ENCODE assay signal across 7 mouse cellular contexts in the genomic region with DNA sequence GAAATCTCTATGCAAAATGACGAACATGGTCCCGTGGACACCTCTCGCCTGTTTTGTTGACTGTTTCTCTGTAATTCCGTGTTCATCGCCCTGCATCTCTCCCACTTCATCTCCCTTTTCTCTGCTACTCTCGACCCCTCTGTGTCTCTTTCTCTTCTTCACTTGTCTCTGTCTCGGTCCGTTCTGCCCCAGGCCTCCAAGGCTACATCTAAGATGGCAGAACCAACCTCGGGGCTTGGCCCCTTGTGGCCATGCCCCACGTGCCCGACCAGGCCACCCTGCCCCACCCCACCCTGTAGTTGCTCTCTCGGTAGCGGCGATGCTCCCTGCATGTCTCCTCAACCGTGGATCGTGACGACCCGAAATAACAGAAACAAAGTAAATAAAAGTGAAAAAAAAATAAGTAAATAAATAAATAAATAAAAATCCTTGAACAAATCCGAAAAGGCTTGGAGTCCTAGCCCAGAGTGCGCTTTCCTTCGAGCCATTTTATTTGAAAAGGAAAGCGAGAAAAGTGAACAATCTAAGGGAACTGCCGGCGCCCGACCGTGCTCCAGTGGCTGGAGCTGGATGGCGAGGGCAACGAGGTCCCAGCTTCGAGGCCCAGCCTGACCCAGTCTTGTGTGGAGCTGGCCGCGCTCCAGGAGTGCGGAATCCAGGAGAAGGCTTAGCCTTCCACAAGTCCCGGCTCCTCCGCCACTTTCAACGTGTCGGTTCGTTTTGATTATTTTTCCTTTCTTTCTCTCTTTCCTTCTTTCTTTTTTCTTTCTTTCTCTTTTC.
DNase-seq lines count a peak whose midpoint lies in the region; ATAC-seq and TF ChIP-seq lines count a peak whose summit lies in the region.

No protein-coding gene starts in this region.

- H3K4me3 ChIP-seq in E14TG2a.4 (replicated peaks; ENCODE audit: low read length): 0 out of 2 replicates have a peak overlapping the region, but pooled peaks have one; percentile 13
- peak overlapping the region; percentile 61 for H3K4me3 ChIP-seq in heart, embryonic 16.5 days (ENCODE audit: low read length)
- H3K4me3 ChIP-seq in kidney, postnatal 0 days (replicated peaks; ENCODE audit: low read depth, low read length): no peak overlapping the region
- H3K4me3 ChIP-seq in neural tube, embryonic 15.5 days (replicated peaks): peak overlapping the region; percentile 9; the same call in 1 of the 2 replicates

- no peak for ATAC-seq in heart, embryonic 16.5 days (replicated peaks; ENCODE audit: extremely low read depth, insufficient read depth, low FRiP score)
- ATAC-seq in kidney, postnatal 0 days (replicated peaks; ENCODE audit: low FRiP score, low read depth): no peak
- no peak for ATAC-seq in neural tube, embryonic 15.5 days (ENCODE audit: low FRiP score)

- H3K27me3 ChIP-seq in E14TG2a.4 (ENCODE audit: insufficient read depth, low read length): peaks cover 77% of the 10 kb centered on the region
- peaks cover 74% of the 10 kb centered on the region for H3K27me3 ChIP-seq in heart, embryonic 16.5 days (ENCODE audit: control insufficient read depth, insufficient read depth, low read length)
- H3K27me3 ChIP-seq in kidney, postnatal 0 days (ENCODE audit: insufficient read depth, low read length): peaks cover 14% of the 10 kb centered on the region
- H3K27me3 ChIP-seq in neural tube, embryonic 15.5 days (replicated peaks): peaks cover 67% of the 10 kb centered on the region

- intact Hi-C loops in gastrocnemius, postnatal 14 days (cut with DNase I; ENCODE audit: low total_unique reads): no loop called here

- peak; percentile 17 for DNase-seq in NIH3T3 (ENCODE audit: low read depth)
- DNase-seq in kidney, postnatal 0 days (ENCODE audit: low spot score): peak; percentile 49
- no peak for DNase-seq in right cerebral cortex, postnatal 4 days
- DNase-seq in gastrocnemius, postnatal 14 days: no peak

- TF ChIP-seq CTCF in E14TG2a.4 (conservative IDR thresholded peaks at IDR 0.05; ENCODE audit: low read length): no peak
- TF ChIP-seq CTCF in kidney, postnatal 0 days (IDR thresholded peaks at IDR 0.05; ENCODE audit: low read depth): no peak

- no peaks in the 10 kb centered on the region for H3K9me3 ChIP-seq in E14TG2a.4 (ENCODE audit: low read length)
- H3K9me3 ChIP-seq in heart, embryonic 16.5 days (replicated peaks; ENCODE audit: control insufficient read depth, low read length): no peaks in the 10 kb centered on the region
- no peaks in the 10 kb centered on the region for H3K9me3 ChIP-seq in kidney, postnatal 0 days (replicated peaks; ENCODE audit: low read length)
- H3K9me3 ChIP-seq in neural tube, embryonic 15.5 days (replicated peaks): no peaks in the 10 kb centered on the region

- 2% methylated on average over 37 of the region's 37 CpGs for WGBS in heart, embryonic 16.5 days
- 11% methylated on average over 37 of the region's 37 CpGs for WGBS in kidney, postnatal 0 days
- 4% methylated on average over 37 of the region's 37 CpGs for WGBS in neural tube, embryonic 15.5 days

- H3K27ac ChIP-seq in heart, embryonic 16.5 days (ENCODE audit: low read length): no peak overlapping the region
- no peak overlapping the region for H3K27ac ChIP-seq in kidney, postnatal 0 days
- H3K27ac ChIP-seq in neural tube, embryonic 15.5 days (replicated peaks): peak overlapping the region; percentile 28; the same call in 1 of the 2 replicates

- H3K9ac ChIP-seq in heart, embryonic 16.5 days (ENCODE audit: low read length): no peak overlapping the region
- H3K9ac ChIP-seq in kidney, postnatal 0 days (ENCODE audit: low read depth, low read length): no peak overlapping the region
- no peak overlapping the region for H3K9ac ChIP-seq in neural tube, embryonic 15.5 days (replicated peaks)

- H3K4me2 ChIP-seq in heart, embryonic 16.5 days (ENCODE audit: low read depth, low read length): peak overlapping the region; percentile 56
- peak overlapping the region; percentile 35 for H3K4me2 ChIP-seq in kidney, postnatal 0 days (ENCODE audit: low read length)
- peak overlapping the region; percentile 72 for H3K4me2 ChIP-seq in neural tube, embryonic 15.5 days

- H3K4me1 ChIP-seq in E14TG2a.4 (replicated peaks; ENCODE audit: low read depth, low read length): peaks cover 41% of the 10 kb centered on the region
- peaks cover 15% of the 10 kb centered on the region for H3K4me1 ChIP-seq in heart, embryonic 16.5 days (ENCODE audit: control insufficient read depth, insufficient read depth, low read length)
- peaks cover 26% of the 10 kb centered on the region for H3K4me1 ChIP-seq in kidney, postnatal 0 days (replicated peaks; ENCODE audit: insufficient read depth, low read length)
- peaks cover 49% of the 10 kb centered on the region for H3K4me1 ChIP-seq in neural tube, embryonic 15.5 days

- H3K36me3 ChIP-seq in E14TG2a.4 (ENCODE audit: insufficient read depth, low read length): no peaks in the 10 kb centered on the region
- H3K36me3 ChIP-seq in heart, embryonic 16.5 days (ENCODE audit: control insufficient read depth, insufficient read depth): no peaks in the 10 kb centered on the region
- H3K36me3 ChIP-seq in kidney, postnatal 0 days (ENCODE audit: insufficient read depth, low read length): no peaks in the 10 kb centered on the region
- H3K36me3 ChIP-seq in neural tube, embryonic 15.5 days: no peaks in the 10 kb centered on the region

Comparison
In these comparisons a context has a peak if more than half of its experiments do, and no peak if none do; other contexts are left out.
1. DNase-seq: peak in NIH3T3 (single experiment) and kidney, postnatal 0 days (single experiment); none in right cerebral cortex, postnatal 4 days (single experiment) and gastrocnemius, postnatal 14 days (single experiment).
2. Peak in every context shown above with its lines, with median percentiles within 50 percentile points of each other: H3K4me2 ChIP-seq.